14 mouse cellular contexts compared by ENCODE assay signal in the genomic region with DNA sequence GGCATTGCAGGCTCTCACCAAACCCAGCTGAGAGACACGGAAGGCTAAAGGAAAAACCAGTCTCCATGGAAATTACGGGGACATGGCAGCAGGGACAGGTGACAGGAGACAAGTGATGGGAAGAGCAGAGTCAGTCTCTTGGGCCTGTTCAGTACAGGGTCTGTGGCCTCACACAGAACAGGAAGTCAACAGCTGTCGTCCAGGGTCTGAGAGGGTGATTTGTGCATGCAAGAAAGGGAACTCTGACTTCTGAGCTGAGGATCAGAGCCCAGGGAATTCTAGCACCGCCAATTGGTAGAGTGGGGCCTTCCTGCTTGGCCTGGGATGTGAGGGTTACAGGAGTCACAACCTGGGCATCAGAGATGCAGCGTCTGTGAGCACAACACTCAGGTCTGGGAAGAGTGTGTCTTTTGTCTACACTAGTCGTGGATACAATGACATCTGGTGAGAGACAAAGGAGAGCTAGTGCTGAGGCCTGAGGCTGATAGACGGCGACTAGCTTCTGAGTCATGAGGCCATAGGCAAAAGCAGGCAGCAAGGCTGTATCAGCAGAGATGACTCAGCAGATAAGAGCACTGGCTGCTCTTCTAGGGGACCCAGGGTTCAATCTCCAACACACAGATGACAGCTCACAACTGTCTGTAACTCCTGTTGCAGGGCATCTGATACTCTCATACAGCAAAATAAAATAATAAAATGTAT. TPM values are rescaled to one million over a fixed set of nuclear protein-coding genes. Genes with fewer than 3 reads are reported as not detected.
A peak's percentile ranks its signal among the peaks of the same experiment; 100 is the strongest.
DNase-seq lines count a peak whose midpoint lies in the region; ATAC-seq and TF ChIP-seq lines count a peak whose summit lies in the region.
"Had no signal": no experiment of that assay in that cellular context is flagged by ENCODE, and none has a peak within 500 bp of the region (broad histone marks: within the 10 kb centered on the region; RNA-seq: fewer than 3 reads in every experiment).

No protein-coding gene starts in this region.

- no peak for TF ChIP-seq CTCF in MEL (IDR thresholded peaks at IDR 0.05 in 2 of 3, conservative IDR thresholded peaks at IDR 0.05 in 1 of 3; ENCODE audit: control insufficient read depth in 1 of 3, insufficient read depth in 1 of 3, low read depth in 2 of 3, low read length in 3 of 3, poor library complexity in 1 of 3, severe bottlenecking in 1 of 3)

- no peaks in the 10 kb centered on the region for H3K79me2 ChIP-seq in MEL (ENCODE audit: control insufficient read depth, insufficient read depth, low read length, poor library complexity)

- H3K4me3 ChIP-seq in MEL (ENCODE audit: control insufficient read depth in 1 of 2, insufficient read depth in 1 of 2, low read depth in 2 of 2, low read length in 2 of 2): no peak overlapping the region
- no peak overlapping the region for H3K4me3 ChIP-seq in liver, embryonic 16.5 days (ENCODE audit: low read depth, low read length)
- H3K4me3 ChIP-seq: heart, embryonic 10.5 days had no signal

- ATAC-seq in common myeloid progenitor, adult 5-6 weeks (replicated peaks; ENCODE audit: low read depth, poor library complexity, severe bottlenecking): peak; percentile 41; the same call in 1 of the 2 replicates
- ATAC-seq in liver, embryonic 16.5 days (ENCODE audit: low read depth): peak; percentile 66

- TF ChIP-seq RAD21 in MEL (IDR thresholded peaks at IDR 0.05; ENCODE audit: low read depth, low read length): no peak

- peak; percentile 70 to 76 for TF ChIP-seq EP300 in MEL (IDR thresholded peaks at IDR 0.05; ENCODE audit: low read depth in 1 of 2, low read length in 2 of 2)

- peaks cover 11 to 20% of the 10 kb centered on the region in 2 experiments for H3K36me3 ChIP-seq in MEL (ENCODE audit: control insufficient read depth in 1 of 2, insufficient read depth in 2 of 2, low read length in 2 of 2)
- H3K36me3 ChIP-seq in liver, embryonic 16.5 days (ENCODE audit: control insufficient read depth, insufficient read depth): peaks cover 12% of the 10 kb centered on the region

- no peaks in the 10 kb centered on the region for H3K9me3 ChIP-seq in MEL (replicated peaks; ENCODE audit: insufficient read depth, low read length)
- no peaks in the 10 kb centered on the region for H3K9me3 ChIP-seq in liver, embryonic 16.5 days (replicated peaks; ENCODE audit: control insufficient read depth, low read length)
- H3K9me3 ChIP-seq: heart, embryonic 10.5 days had no signal

- peak; percentile 75 to 82 for DNase-seq in adrenal gland, adult (ENCODE audit: inconsistent age in 2 of 2, low spot score in 1 of 2)
- no peak for DNase-seq in adrenal gland, adult 18-20 months (ENCODE audit: low spot score in 2 of 2)
- peak; percentile 76 for DNase-seq in MEL (ENCODE audit: low read depth, low spot score)
- no peak for DNase-seq in urinary bladder, postnatal 4 days (ENCODE audit: low spot score in 2 of 2)
- no peak for DNase-seq in right cerebral cortex, postnatal 36 days (ENCODE audit: low spot score in 2 of 2)
- DNase-seq in cerebellum, adult 11-12 months: no peak
- DNase-seq: left cerebral cortex, postnatal 4 days; lung, postnatal 36 days; right cerebral cortex, postnatal 25 days; thymus, adult 2 months had no signal

- no peak overlapping the region for H3K4me2 ChIP-seq in liver, embryonic 16.5 days (ENCODE audit: low read depth, low read length)

- H3K9ac ChIP-seq in MEL (ENCODE audit: control insufficient read depth, low read depth, low read length, poor library complexity, severe bottlenecking): 0 out of 2 replicates have a peak overlapping the region, but pooled peaks have one; percentile 7
- no peak overlapping the region for H3K9ac ChIP-seq in liver, embryonic 16.5 days (ENCODE audit: low read depth, low read length)

- WGBS in liver, embryonic 16.5 days (ENCODE audit: insufficient replicate concordance): 28% methylated on average over 8 of the region's 8 CpGs

- H3K27me3 ChIP-seq in MEL (ENCODE audit: control insufficient read depth in 1 of 2, insufficient read depth in 2 of 2, low read length in 2 of 2): no peaks in the 10 kb centered on the region
- no peaks in the 10 kb centered on the region for H3K27me3 ChIP-seq in liver, embryonic 16.5 days (ENCODE audit: control insufficient read depth, insufficient read depth, low read depth, low read length)

- TF ChIP-seq POLR2A in MEL (IDR thresholded peaks at IDR 0.05; ENCODE audit: control insufficient read depth in 1 of 2, insufficient read depth in 1 of 2, low read depth in 1 of 2, low read length in 2 of 2, poor library complexity in 1 of 2): no peak

- peaks cover 9 to 15% of the 10 kb centered on the region in 2 experiments for H3K4me1 ChIP-seq in MEL (ENCODE audit: control insufficient read depth in 1 of 2, insufficient read depth in 2 of 2, low read length in 2 of 2)
- peaks cover 13% of the 10 kb centered on the region for H3K4me1 ChIP-seq in liver, embryonic 16.5 days (ENCODE audit: control insufficient read depth, low read depth, low read length)

- peak overlapping the region; percentile 79 for H3K27ac ChIP-seq in MEL (ENCODE audit: control insufficient read depth, low read depth, low read length)
- peak overlapping the region; percentile 14; the same call in 1 of the 2 replicates for H3K27ac ChIP-seq in liver, embryonic 16.5 days (ENCODE audit: low read length)
- H3K27ac ChIP-seq: heart, embryonic 10.5 days had no signal

TF ChIP-seq in MEL, 35 proteins besides CTCF, POLR2A, EP300 and RAD21 (continues in another document):
- TF ChIP-seq GABPA (IDR thresholded peaks at IDR 0.05; ENCODE audit: low read depth, low read length) (no peak), CHD2 (IDR thresholded peaks at IDR 0.05; ENCODE audit: low read length) (no peak), UBTF (IDR thresholded peaks at IDR 0.05; ENCODE audit: borderline replicate concordance, insufficient read depth, low read depth, low read length) (no peak), GATA1 (IDR thresholded peaks at IDR 0.05; ENCODE audit: low read depth, low read length) (peak; percentile 83), ELF1 (IDR thresholded peaks at IDR 0.05; ENCODE audit: low read depth, low read length) (no peak), TAL1 (IDR thresholded peaks at IDR 0.05; ENCODE audit: low read length) (no peak), MEF2A (IDR thresholded peaks at IDR 0.05; ENCODE audit: extremely low read depth, insufficient replicate concordance, low read depth, low read length, poor library complexity, severe bottlenecking) (no peak), USF2 (IDR thresholded peaks at IDR 0.05; ENCODE audit: borderline replicate concordance in 1 of 2, insufficient read depth in 1 of 2, low read depth in 1 of 2, low read length in 2 of 2) (no peak), CHD1 (IDR thresholded peaks at IDR 0.05; ENCODE audit: low read depth, low read length) (no peak), ETS1 (IDR thresholded peaks at IDR 0.05; ENCODE audit: low read depth, low read length) (0 out of 2 replicates have a peak, but pooled peaks have one; percentile 45), BHLHE40 (IDR thresholded peaks at IDR 0.05; ENCODE audit: borderline replicate concordance, low read depth, low read length) (no peak), JUND (IDR thresholded peaks at IDR 0.05; ENCODE audit: low read depth, low read length) (no peak), POLR2AphosphoS2 (IDR thresholded peaks at IDR 0.05; ENCODE audit: low read length) (no peak), SMC3 (IDR thresholded peaks at IDR 0.05; ENCODE audit: low read depth, low read length) (no peak), KAT2A (conservative IDR thresholded peaks at IDR 0.05; ENCODE audit: low read depth, low read length) (no peak), TCF12 (IDR thresholded peaks at IDR 0.05; ENCODE audit: low read depth, low read length) (peak; percentile 48), SIN3A (IDR thresholded peaks at IDR 0.05; ENCODE audit: low read length) (peak; percentile 56; the same call in 1 of the 2 replicates), MAZ (IDR thresholded peaks at IDR 0.05; ENCODE audit: low read depth, low read length) (no peak), ZC3H11A (IDR thresholded peaks at IDR 0.05; ENCODE audit: low read depth, low read length) (no peak), HCFC1 (IDR thresholded peaks at IDR 0.05; ENCODE audit: low read depth, low read length) (no peak), ZMIZ1 (IDR thresholded peaks at IDR 0.05; ENCODE audit: low read depth, low read length) (no peak), ZNF384 (IDR thresholded peaks at IDR 0.05; ENCODE audit: low read depth, low read length) (no peak), RCOR1 (IDR thresholded peaks at IDR 0.05; ENCODE audit: low read depth, low read length) (no peak), E2F4 (IDR thresholded peaks at IDR 0.05; ENCODE audit: borderline replicate concordance, low read depth, low read length) (no peak), ZKSCAN1 (IDR thresholded peaks at IDR 0.05; ENCODE audit: low read depth, low read length) (no peak), MYB (IDR thresholded peaks at IDR 0.05; ENCODE audit: low read depth, low read length) (no peak), MAX (IDR thresholded peaks at IDR 0.05; ENCODE audit: low read length) (no peak), POLR2AphosphoS5 (IDR thresholded peaks at IDR 0.05; ENCODE audit: borderline replicate concordance, low read depth, low read length) (no peak), MAFK (IDR thresholded peaks at IDR 0.05; ENCODE audit: borderline replicate concordance, low read depth, low read length) (peak; percentile 65; the same call in 1 of the 2 replicates), NELFE (IDR thresholded peaks at IDR 0.05; ENCODE audit: low read depth, low read length) (no peak), MYC (IDR thresholded peaks at IDR 0.05; ENCODE audit: low read depth, low read length) (no peak), MXI1 (IDR thresholded peaks at IDR 0.05; ENCODE audit: low read depth, low read length) (no peak)

RNA-seq across cellular contexts. Expression of a gene that starts 21.7 kb away (rescaled TPM):
- total RNA-seq in adrenal gland, adult 18-20 months (2021): 10 to 100 TPM; 13.6 to 55.8 TPM
- not detected in 2 replicates for total RNA-seq in MEL (2012; rRNA removed)
- under 1 TPM in 1 of 2 experiments, not detected in 1; 0.06 TPM for polyA plus RNA-seq in MEL (2012; ENCODE audit: insufficient read depth in 1 of 2, insufficient read length in 2 of 2, low read depth in 1 of 2, low replicate concordance in 2 of 2, missing spikeins in 1 of 2)
- total RNA-seq in common myeloid progenitor, adult 5-6 weeks (2017): not detected in 2 replicates
- 1.1 and 1.4 TPM in 2 replicates for polyA plus RNA-seq in liver, embryonic 16.5 days (2015; fragmentation: Nextera tagmentation; extraction: Ambion mirVana)
- total RNA-seq: layer of hippocampus, adult 8-10 months; left cerebral cortex, postnatal 4 days had no signal

RNA-seq across cellular contexts. Expression of a gene that starts 55.5 kb away (rescaled TPM):
- 10 to 100 TPM; 96.3 to 97.4 TPM for total RNA-seq in adrenal gland, adult 18-20 months (2021)
- 54.9 and 56.6 TPM in 2 replicates for total RNA-seq in MEL (2012; rRNA removed)
- polyA plus RNA-seq in MEL (2012; ENCODE audit: insufficient read depth in 1 of 2, insufficient read length in 2 of 2, low read depth in 1 of 2, low replicate concordance in 2 of 2, missing spikeins in 1 of 2): 10 to 100 TPM in 1 of 2 experiments, not detected in 1; 72.6 TPM
- 61.8 and 74.7 TPM in 2 replicates for total RNA-seq in common myeloid progenitor, adult 5-6 weeks (2017)
- 30.5 and 31.5 TPM in 2 replicates for polyA plus RNA-seq in liver, embryonic 16.5 days (2015; fragmentation: Nextera tagmentation; extraction: Ambion mirVana)

Comparison
In these comparisons a context has a peak if more than half of its experiments do, and no peak if none do; other contexts are left out.
1. DNase-seq: peak in adrenal gland, adult (2 of 2) and MEL (single experiment); none in adrenal gland, adult 18-20 months (0 of 2), urinary bladder, postnatal 4 days (0 of 2), right cerebral cortex, postnatal 36 days (0 of 2) and cerebellum, adult 11-12 months (single experiment).
2. RNA of a gene that starts 21.7 kb away (total RNA-seq): 13.6 to 55.8 TPM in adrenal gland, adult 18-20 months; not detected in MEL and not detected in common myeloid progenitor, adult 5-6 weeks; every median in the first group is over 10 times any median in the second.